Mouse (Mus musculus) CD8-positive naive resting alpha-beta T cell, adult 57 days (primary cell): ENCODE measurements around the gene Rxfp3. TPM values are rescaled to one million over a fixed set of nuclear protein-coding genes. Genes with fewer than 3 reads are reported as not detected.

Experiments used
- total RNA-seq: library from RNA; stranded (reverse); gene quantifications from one replicate; pipeline ENCODE4 v1.2.4, GENCODE M21; 2023

Gene Rxfp3
- total RNA-seq: not detected

GRCm38 (mm10) chr15:11037711-11038110 is at the start of gene Rxfp3:
Gene Rxfp3 (minus strand): TSS chr15:11037991.

GRCm38 (mm10) chr15:11064558-11065411 is 27.0 kb upstream of the Rxfp3 start, which contains the start of gene Adamts12:
Gene Adamts12 (plus strand): TSS chr15:11064790.

GRCm38 (mm10) chr15:11000421-11000820 is 37.4 kb downstream of the Rxfp3 start, which contains the start of gene Slc45a2:
Gene Slc45a2 (plus strand): TSS chr15:11000721.

Other genes with a start within 250 kb of the Rxfp3 start
- gene C1qtnf3, start 85.7 kb downstream of the Rxfp3 start, total RNA-seq: not detected
- gene Amacr, start 56.2 kb downstream of the Rxfp3 start, total RNA-seq: 3.0 TPM
- gene Slc45a2, start 37.3 kb downstream of the Rxfp3 start, total RNA-seq: not detected
- not detected for gene Adamts12, start 26.8 kb upstream of the Rxfp3 start, total RNA-seq